Mouse (Mus musculus) heart, embryonic 10.5 days (tissue): Measurements from ENCODE around the gene Map2k4. TPM values are rescaled to one million over a fixed set of nuclear protein-coding genes. Genes with fewer than 3 reads are reported as not detected.
A peak's percentile ranks its signal among the peaks of the same experiment; 100 is the strongest.

Experiments used
- DNase-seq: peaks from one replicate; pipeline ENCODE4 v3.0.0-alpha.2; 2017; ENCODE audit warnings: low spot score
- H3K27ac ChIP-seq: fragments of 300-500 bp; sonication (generic); 2 replicates; pipeline ENCODE4 v1.5.1; 2016; ENCODE audit warnings: mild to moderate bottlenecking
- H3K27me3 ChIP-seq: fragments of 300-500 bp; sonication (generic); 2 replicates; pipeline ENCODE4 v1.6.1; 2016; ENCODE audit warnings: mild to moderate bottlenecking; ENCODE audit not compliant: poor library complexity, insufficient read depth, severe bottlenecking
- H3K36me3 ChIP-seq: fragments of 300-500 bp; sonication (generic); 2 replicates; pipeline ENCODE4 v1.6.1; 2016; ENCODE audit warnings: mild to moderate bottlenecking, moderate library complexity
- H3K4me1 ChIP-seq: fragments of 300-500 bp; sonication (generic); 2 replicates; pipeline ENCODE4 v1.6.1; 2016; ENCODE audit warnings: mild to moderate bottlenecking
- H3K4me3 ChIP-seq: fragments of 300-500 bp; sonication (generic); 2 replicates; pipeline ENCODE4 v1.5.1; 2016; ENCODE audit warnings: mild to moderate bottlenecking, moderate library complexity
- H3K9me3 ChIP-seq: fragments of 300-500 bp; sonication (generic); 2 replicates; pipeline ENCODE4 v1.6.1; 2016; ENCODE audit warnings: mild to moderate bottlenecking, moderate library complexity
- WGBS: fragments of 180-500 bp; shearing (Covaris S2); methylation state at CpG from one replicate; pipeline ENCODE4 v1.1.7; 2016; 5-methylcytosine and 5-hydroxymethylcytosine counted together
- polyA plus RNA-seq: library from polyadenylated mRNA; unstranded; fragments of >200 nt; fragmentation: Nextera tagmentation; extraction: Ambion mirVana; gene quantifications from 2 replicates; pipeline ENCODE4 v1.2.1, GENCODE M21; 2016

Gene Map2k4
- polyA plus RNA-seq, 1 experiment from 2014 or later: 71.2 TPM

- Histone ChIP-seq H3K4me1 (peaks cover 26% of the 10 kb centered on the region), H3K36me3 (no peaks in the 10 kb centered on the region), H3K4me3 (no peak overlapping the region), H3K27me3 (no peaks in the 10 kb centered on the region), H3K27ac (no peak overlapping the region), H3K9me3 (no peaks in the 10 kb centered on the region)
- DNase-seq: no peak
Observed at GRCm38 (mm10) chr11:65768445-65768844, 19.7 kb downstream of the Map2k4 start.

- H3K4me1 ChIP-seq: peaks cover 4% of the 10 kb centered on the region
- H3K27ac ChIP-seq: no peak overlapping the region
- 90% methylated on average over 2 of the region's 2 CpGs for WGBS
- no peak for DNase-seq
- no peaks in the 10 kb centered on the region for H3K36me3 ChIP-seq
- no peak overlapping the region for H3K4me3 ChIP-seq
- no peaks in the 10 kb centered on the region for H3K9me3 ChIP-seq
- H3K27me3 ChIP-seq: no peaks in the 10 kb centered on the region
Observed at GRCm38 (mm10) chr11:65760912-65761311, 27.2 kb downstream of the Map2k4 start.

GRCm38 (mm10) chr11:65759350-65759749, 28.7 kb downstream of the Map2k4 start:
- Histone ChIP-seq H3K4me3 (no peak overlapping the region), H3K36me3 (peaks cover 3% of the 10 kb centered on the region; the same call in 1 of the 2 replicates), H3K9me3 (no peaks in the 10 kb centered on the region), H3K27ac (no peak overlapping the region), H3K27me3 (no peaks in the 10 kb centered on the region), H3K4me1 (peaks cover 4% of the 10 kb centered on the region)
- DNase-seq: no peak
- 31% methylated on average over 1 of the region's 1 CpGs for WGBS

- no peak overlapping the region for H3K4me3 ChIP-seq
- H3K4me1 ChIP-seq: peaks cover 15% of the 10 kb centered on the region
- no peaks in the 10 kb centered on the region for H3K27me3 ChIP-seq
- DNase-seq: no peak
- H3K9me3 ChIP-seq: no peaks in the 10 kb centered on the region
- H3K27ac ChIP-seq: no peak overlapping the region
- WGBS: 80% methylated on average over 4 of the region's 4 CpGs
- H3K36me3 ChIP-seq: peaks cover 3% of the 10 kb centered on the region; the same call in 1 of the 2 replicates
Observed at GRCm38 (mm10) chr11:65754161-65754560, 33.9 kb downstream of the Map2k4 start.

GRCm38 (mm10) chr11:65753593-65753992, 34.5 kb downstream of the Map2k4 start:
- no peak for DNase-seq
- no peak overlapping the region for H3K27ac ChIP-seq
- 22% methylated on average over 2 of the region's 2 CpGs for WGBS
- peaks cover 3% of the 10 kb centered on the region; the same call in 1 of the 2 replicates for H3K36me3 ChIP-seq
- H3K9me3 ChIP-seq: no peaks in the 10 kb centered on the region
- no peak overlapping the region for H3K4me3 ChIP-seq
- no peaks in the 10 kb centered on the region for H3K27me3 ChIP-seq
- peaks cover 15% of the 10 kb centered on the region for H3K4me1 ChIP-seq

- H3K27ac ChIP-seq: no peak overlapping the region
- no peak overlapping the region for H3K4me3 ChIP-seq
- H3K27me3 ChIP-seq: no peaks in the 10 kb centered on the region
- H3K9me3 ChIP-seq: no peaks in the 10 kb centered on the region
- 93% methylated on average over 3 of the region's 3 CpGs for WGBS
- H3K36me3 ChIP-seq: peaks cover 3% of the 10 kb centered on the region; the same call in 1 of the 2 replicates
- no peak for DNase-seq
- H3K4me1 ChIP-seq: peaks cover 21% of the 10 kb centered on the region
Observed at GRCm38 (mm10) chr11:65750546-65750945, 37.6 kb downstream of the Map2k4 start.

- Histone ChIP-seq H3K9me3 (no peaks in the 10 kb centered on the region), H3K4me3 (no peak overlapping the region), H3K27me3 (no peaks in the 10 kb centered on the region), H3K36me3 (no peaks in the 10 kb centered on the region), H3K27ac (no peak overlapping the region), H3K4me1 (peaks cover 12% of the 10 kb centered on the region; the same call in 1 of the 2 replicates)
- DNase-seq: no peak
Observed at GRCm38 (mm10) chr11:65747433-65747832, 40.7 kb downstream of the Map2k4 start.

- Histone ChIP-seq H3K4me1 (peaks cover 12% of the 10 kb centered on the region; the same call in 1 of the 2 replicates), H3K27ac (no peak overlapping the region), H3K27me3 (no peaks in the 10 kb centered on the region), H3K4me3 (no peak overlapping the region), H3K9me3 (no peaks in the 10 kb centered on the region), H3K36me3 (no peaks in the 10 kb centered on the region)
- WGBS: 86% methylated on average over 8 of the region's 8 CpGs
- no peak for DNase-seq
Observed at GRCm38 (mm10) chr11:65745707-65746333, 42.3 kb downstream of the Map2k4 start.

GRCm38 (mm10) chr11:65743866-65744265, 44.2 kb downstream of the Map2k4 start:
- H3K36me3 ChIP-seq: no peaks in the 10 kb centered on the region
- DNase-seq: no peak
- 96% methylated on average over 3 of the region's 3 CpGs for WGBS
- no peak overlapping the region for H3K27ac ChIP-seq
- peaks cover 12% of the 10 kb centered on the region; the same call in 1 of the 2 replicates for H3K4me1 ChIP-seq
- no peaks in the 10 kb centered on the region for H3K27me3 ChIP-seq
- H3K4me3 ChIP-seq: no peak overlapping the region
- no peaks in the 10 kb centered on the region for H3K9me3 ChIP-seq

GRCm38 (mm10) chr11:65740811-65741210, 47.3 kb downstream of the Map2k4 start:
- 90% methylated on average over 5 of the region's 5 CpGs for WGBS
- DNase-seq: no peak

GRCm38 (mm10) chr11:65740390-65740789, 47.7 kb downstream of the Map2k4 start:
- no peaks in the 10 kb centered on the region for H3K36me3 ChIP-seq
- H3K4me1 ChIP-seq: peaks cover 12% of the 10 kb centered on the region; the same call in 1 of the 2 replicates
- H3K4me3 ChIP-seq: no peak overlapping the region
- DNase-seq: no peak
- H3K9me3 ChIP-seq: no peaks in the 10 kb centered on the region
- no peak overlapping the region for H3K27ac ChIP-seq
- H3K27me3 ChIP-seq: no peaks in the 10 kb centered on the region
- 77% methylated on average over 2 of the region's 2 CpGs for WGBS

More at GRCm38 (mm10) chr11:65740811-65741210, 47.3 kb downstream of the Map2k4 start:
- Histone ChIP-seq H3K9me3 (no peaks in the 10 kb centered on the region), H3K36me3 (no peaks in the 10 kb centered on the region), H3K4me1 (peaks cover 13% of the 10 kb centered on the region; the same call in 1 of the 2 replicates), H3K27me3 (no peaks in the 10 kb centered on the region), H3K4me3 (no peak overlapping the region), H3K27ac (no peak overlapping the region)

GRCm38 (mm10) chr11:65739880-65740279, 48.2 kb downstream of the Map2k4 start:
- Histone ChIP-seq H3K27ac (no peak overlapping the region), H3K9me3 (no peaks in the 10 kb centered on the region), H3K4me1 (peaks cover 13% of the 10 kb centered on the region; the same call in 1 of the 2 replicates), H3K4me3 (no peak overlapping the region), H3K36me3 (no peaks in the 10 kb centered on the region), H3K27me3 (no peaks in the 10 kb centered on the region)
- no peak for DNase-seq

- Histone ChIP-seq H3K27me3 (no peaks in the 10 kb centered on the region), H3K27ac (peak overlapping the region; percentile 25; the same call in 1 of the 2 replicates), H3K4me3 (no peak overlapping the region), H3K36me3 (no peaks in the 10 kb centered on the region; the same call in 1 of the 2 replicates), H3K9me3 (no peaks in the 10 kb centered on the region), H3K4me1 (peaks cover 36% of the 10 kb centered on the region; the same call in 1 of the 2 replicates)
- WGBS: 71% methylated on average over 7 of the region's 7 CpGs
- no peak for DNase-seq
Observed at GRCm38 (mm10) chr11:65734656-65735055, 53.4 kb downstream of the Map2k4 start.
